10 mouse cellular contexts compared by ENCODE assay signal in the genomic region with DNA sequence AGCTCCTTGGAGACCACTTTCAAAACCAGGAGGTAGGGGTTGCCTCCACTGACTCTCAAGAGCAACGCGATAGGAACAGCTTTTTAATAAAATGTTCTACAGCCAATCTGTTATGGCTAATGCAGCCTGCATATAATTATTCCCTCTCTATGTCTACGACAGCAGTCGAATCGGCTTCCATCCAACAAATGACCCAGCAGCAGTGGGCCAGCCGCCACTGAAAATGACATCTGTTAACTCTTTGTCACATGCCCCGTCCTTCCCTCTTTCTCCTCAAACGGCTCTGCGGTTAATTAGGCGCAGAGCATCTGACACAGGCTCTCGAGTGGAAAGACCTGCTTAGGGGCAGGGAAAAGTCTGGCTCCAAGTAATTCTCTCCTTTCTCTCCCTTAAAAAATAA. TPM values are rescaled to one million over a fixed set of nuclear protein-coding genes. Genes with fewer than 3 reads are reported as not detected.
DNase-seq lines count a peak whose midpoint lies in the region; ATAC-seq lines count a peak whose summit lies in the region.
"Had no signal": no experiment of that assay in that cellular context is flagged by ENCODE, and none has a peak within 500 bp of the region (broad histone marks: within the 10 kb centered on the region; RNA-seq: fewer than 3 reads in every experiment).

No protein-coding gene starts in this region.

- H3K9me3 ChIP-seq in embryonic facial prominence, embryonic 10.5 days, result no peaks in the 10 kb centered on the region
- no peaks in the 10 kb centered on the region for H3K9me3 ChIP-seq in hindbrain, embryonic 13.5 days
- H3K9me3 ChIP-seq in midbrain, embryonic 12.5 days, result no peaks in the 10 kb centered on the region
- no peaks in the 10 kb centered on the region for H3K9me3 ChIP-seq in liver, embryonic 12.5 days (replicated peaks)
- H3K9me3 ChIP-seq: heart, embryonic 15.5 days had no signal

- peak; percentile 67 for ATAC-seq in hindbrain, embryonic 13.5 days (ENCODE audit: low FRiP score)
- peak; percentile 80 for ATAC-seq in midbrain, embryonic 12.5 days (ENCODE audit: low FRiP score, low read depth)
- ATAC-seq in liver, embryonic 12.5 days, result no peak

- 0 out of 2 replicates have a peak, but pooled peaks cover 3% of the 10 kb centered on the region for H3K27me3 ChIP-seq in embryonic facial prominence, embryonic 10.5 days (replicated peaks; ENCODE audit: low read depth, poor library complexity, severe bottlenecking)
- no peaks in the 10 kb centered on the region for H3K27me3 ChIP-seq in hindbrain, embryonic 13.5 days
- H3K27me3 ChIP-seq in midbrain, embryonic 12.5 days, result no peaks in the 10 kb centered on the region; the same call in 1 of the 2 replicates
- no peaks in the 10 kb centered on the region for H3K27me3 ChIP-seq in liver, embryonic 12.5 days (replicated peaks)

- peak overlapping the region; percentile 37 for H3K4me2 ChIP-seq in hindbrain, embryonic 13.5 days
- peak overlapping the region; percentile 13; the same call in 1 of the 2 replicates for H3K4me2 ChIP-seq in midbrain, embryonic 12.5 days (replicated peaks)
- no peak overlapping the region for H3K4me2 ChIP-seq in liver, embryonic 12.5 days

- H3K27ac ChIP-seq in embryonic facial prominence, embryonic 10.5 days (replicated peaks), result peak overlapping the region; percentile 72; the same call in 1 of the 2 replicates
- H3K27ac ChIP-seq in hindbrain, embryonic 13.5 days, result peak overlapping the region; percentile 87
- peak overlapping the region; percentile 74 for H3K27ac ChIP-seq in midbrain, embryonic 12.5 days (replicated peaks)
- no peak overlapping the region for H3K27ac ChIP-seq in liver, embryonic 12.5 days
- H3K27ac ChIP-seq: heart, embryonic 15.5 days; macrophage had no signal

- no peak overlapping the region for H3K4me3 ChIP-seq in embryonic facial prominence, embryonic 10.5 days
- H3K4me3 ChIP-seq in hindbrain, embryonic 13.5 days, result no peak overlapping the region
- H3K4me3 ChIP-seq in midbrain, embryonic 12.5 days, result no peak overlapping the region
- no peak overlapping the region for H3K4me3 ChIP-seq in liver, embryonic 12.5 days
- H3K4me3 ChIP-seq: heart, embryonic 15.5 days had no signal

- peaks cover 53% of the 10 kb centered on the region for H3K4me1 ChIP-seq in embryonic facial prominence, embryonic 10.5 days
- peaks cover 34% of the 10 kb centered on the region for H3K4me1 ChIP-seq in hindbrain, embryonic 13.5 days (replicated peaks)
- peaks cover 21% of the 10 kb centered on the region for H3K4me1 ChIP-seq in midbrain, embryonic 12.5 days
- no peaks in the 10 kb centered on the region for H3K4me1 ChIP-seq in liver, embryonic 12.5 days

- H3K9ac ChIP-seq in hindbrain, embryonic 13.5 days, result no peak overlapping the region
- H3K9ac ChIP-seq in midbrain, embryonic 12.5 days (replicated peaks), result no peak overlapping the region
- no peak overlapping the region for H3K9ac ChIP-seq in liver, embryonic 12.5 days
- H3K9ac ChIP-seq: heart, embryonic 15.5 days had no signal

- no peaks in the 10 kb centered on the region for H3K36me3 ChIP-seq in embryonic facial prominence, embryonic 10.5 days (replicated peaks)
- H3K36me3 ChIP-seq in hindbrain, embryonic 13.5 days, result no peaks in the 10 kb centered on the region
- no peaks in the 10 kb centered on the region for H3K36me3 ChIP-seq in midbrain, embryonic 12.5 days
- H3K36me3 ChIP-seq in liver, embryonic 12.5 days, result no peaks in the 10 kb centered on the region
- H3K36me3 ChIP-seq: heart, embryonic 15.5 days had no signal

- WGBS in embryonic facial prominence, embryonic 10.5 days, result 17% methylated on average over 11 of the region's 11 CpGs
- 4% methylated on average over 11 of the region's 11 CpGs for WGBS in hindbrain, embryonic 13.5 days
- WGBS in midbrain, embryonic 12.5 days, result 19% methylated on average over 11 of the region's 11 CpGs
- 57% methylated on average over 11 of the region's 11 CpGs for WGBS in liver, embryonic 12.5 days (ENCODE audit: insufficient replicate concordance)

- peak; percentile 56 for DNase-seq in heart, postnatal 4 days
- DNase-seq in heart, adult 8-10 months (ENCODE audit: low spot score), result no peak
- DNase-seq in embryonic facial prominence, embryonic 10.5 days (ENCODE audit: low spot score), result peak; percentile 60
- no peak for DNase-seq in ovary, adult 18-20 months (ENCODE audit: low spot score)
- DNase-seq in frontal cortex, postnatal 10 days (ENCODE audit: low spot score in 2 of 2), result no peak

RNA-seq across cellular contexts. Expression of a gene that starts 49.8 kb away (rescaled TPM):
- 1 to 10 TPM; 3.4 to 5.1 TPM for total RNA-seq in heart, postnatal 4 days (2021)
- total RNA-seq in heart, adult 8-10 months (2022), result 1 to 10 TPM; 2.4 to 3.9 (median 3.2) TPM
- polyA plus RNA-seq in embryonic facial prominence, embryonic 10.5 days (2016; fragmentation: Nextera tagmentation; extraction: Ambion mirVana), result 61.1 and 63.8 TPM in 2 replicates
- 33.7 and 36.0 TPM in 2 replicates for polyA plus RNA-seq in hindbrain, embryonic 13.5 days (2015; fragmentation: Nextera tagmentation; extraction: Ambion mirVana)
- polyA plus RNA-seq in midbrain, embryonic 12.5 days (2016; fragmentation: Nextera tagmentation; extraction: Ambion mirVana), result 35.4 and 35.8 TPM in 2 replicates
- polyA plus RNA-seq in liver, embryonic 12.5 days (2016; fragmentation: Nextera tagmentation; extraction: Ambion mirVana), result 2.2 and 2.7 TPM in 2 replicates
- polyA plus RNA-seq: macrophage had no signal

Comparison
In these comparisons a context has a peak if more than half of its experiments do, and no peak if none do; other contexts are left out.
1. DNase-seq: peak in heart, postnatal 4 days (single experiment) and embryonic facial prominence, embryonic 10.5 days (single experiment); none in heart, adult 8-10 months (single experiment), ovary, adult 18-20 months (single experiment) and frontal cortex, postnatal 10 days (0 of 2).